Mouse (Mus musculus): ENCODE data around the gene Fat3.
A peak's percentile ranks its signal among the peaks of the same experiment; 100 is the strongest.

Gene Fat3

DNA sequence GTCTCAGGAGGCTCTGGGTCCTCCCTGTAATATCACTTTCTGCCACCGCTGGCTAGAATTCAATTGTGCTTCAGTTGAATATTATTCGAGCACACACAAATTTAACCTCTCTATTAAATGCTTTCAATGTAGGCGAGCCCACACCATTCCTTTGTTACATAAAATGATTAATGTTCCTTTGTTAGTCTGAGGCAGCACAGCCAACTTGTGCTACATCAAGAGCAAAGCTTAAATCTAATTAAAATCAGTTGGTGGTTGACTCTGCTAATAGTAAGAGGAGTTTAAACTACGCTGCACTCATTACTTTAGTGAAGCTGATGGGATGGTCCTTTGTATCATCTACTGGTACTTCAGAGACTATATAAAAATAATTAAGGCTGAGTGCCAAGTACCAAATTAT is 506.9 kb downstream of the Fat3 start:
- no peak for DNase-seq

DNA sequence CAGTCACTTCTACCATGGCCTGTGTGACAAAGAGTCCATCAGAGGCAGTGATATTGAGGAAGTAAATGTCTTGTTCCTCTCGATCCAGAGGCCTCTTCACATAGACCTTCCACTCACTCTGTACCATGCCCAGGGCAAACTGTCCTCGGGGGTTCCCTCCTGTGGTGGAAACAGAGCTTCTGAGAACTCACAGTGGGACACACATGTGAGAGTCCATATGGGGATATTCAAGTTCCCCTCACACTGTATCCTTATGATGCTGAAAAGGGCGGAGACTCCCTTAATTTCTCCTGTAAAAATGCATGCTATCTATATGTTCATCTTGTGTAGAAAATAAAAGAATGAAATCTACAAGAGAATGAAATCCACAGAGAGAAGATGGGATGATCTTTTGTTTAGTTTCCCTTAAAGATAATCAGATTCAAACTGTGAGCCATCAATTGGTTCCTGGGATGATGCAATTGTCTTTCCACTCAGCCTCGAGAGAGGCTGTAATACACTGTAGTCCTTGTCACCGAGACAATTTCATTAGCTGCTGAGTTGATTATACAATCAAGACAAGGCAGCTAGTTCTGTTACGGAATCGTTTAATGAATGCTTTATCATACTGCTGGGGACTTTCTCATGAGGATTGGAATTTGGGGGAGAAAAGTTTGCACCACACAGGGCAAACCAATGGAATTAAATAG is 508.8 kb downstream of the Fat3 start:
- no peak for DNase-seq

DNA sequence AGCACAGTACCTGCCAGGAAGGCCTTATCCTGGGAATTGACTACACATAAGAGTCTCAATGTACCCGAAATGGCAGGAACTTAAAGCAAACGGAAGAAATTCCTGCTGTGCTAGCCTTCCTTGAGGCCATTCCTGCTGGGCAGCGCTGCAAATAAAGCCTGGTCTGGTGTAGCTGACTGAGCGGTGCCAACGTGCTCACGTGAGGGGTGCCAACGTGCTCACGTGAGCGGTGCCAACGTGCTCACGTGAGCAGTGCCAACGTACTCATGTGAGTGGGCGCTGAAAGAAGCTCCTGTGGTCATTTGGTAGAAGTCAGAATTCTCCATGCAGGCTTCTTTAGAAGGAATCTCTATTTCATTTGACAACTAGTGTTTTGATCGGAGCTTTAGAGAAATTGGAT is 522.8 kb downstream of the Fat3 start:
- no peak for DNase-seq

DNA sequence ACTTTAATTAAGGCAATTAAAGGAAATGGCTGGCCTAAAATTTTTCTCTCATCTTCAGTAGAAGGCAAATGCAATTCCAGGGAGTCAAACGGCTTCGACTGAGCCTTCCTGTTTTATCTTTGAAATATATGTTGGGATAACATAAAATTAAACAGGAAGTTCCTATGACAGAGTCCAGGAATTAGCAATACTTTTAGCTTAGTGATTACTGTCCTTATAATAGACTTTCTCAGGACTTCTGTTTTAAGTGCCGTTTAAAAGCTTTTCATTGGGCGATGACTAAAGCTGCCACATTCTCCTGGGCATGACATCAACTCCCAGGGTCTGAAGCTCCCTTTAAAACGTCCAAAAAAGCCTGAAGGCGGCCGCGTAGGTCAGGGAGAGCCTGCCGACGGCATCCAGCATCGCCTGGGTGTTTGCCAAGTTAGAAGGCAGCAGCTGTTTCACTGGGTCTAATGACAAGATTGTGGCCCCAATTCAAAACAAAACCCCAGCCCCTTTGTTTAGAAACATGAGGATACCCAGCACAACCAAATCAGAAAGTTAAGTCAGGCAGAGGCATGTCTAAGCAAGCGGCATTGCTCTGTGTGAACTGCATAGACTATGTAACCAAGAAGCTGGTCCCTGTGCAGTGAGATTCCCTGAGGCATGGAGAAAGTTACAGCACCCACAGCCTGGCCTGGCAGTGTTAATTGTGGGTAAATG is 524.0 kb downstream of the Fat3 start:
- DNase-seq = no peak

DNA sequence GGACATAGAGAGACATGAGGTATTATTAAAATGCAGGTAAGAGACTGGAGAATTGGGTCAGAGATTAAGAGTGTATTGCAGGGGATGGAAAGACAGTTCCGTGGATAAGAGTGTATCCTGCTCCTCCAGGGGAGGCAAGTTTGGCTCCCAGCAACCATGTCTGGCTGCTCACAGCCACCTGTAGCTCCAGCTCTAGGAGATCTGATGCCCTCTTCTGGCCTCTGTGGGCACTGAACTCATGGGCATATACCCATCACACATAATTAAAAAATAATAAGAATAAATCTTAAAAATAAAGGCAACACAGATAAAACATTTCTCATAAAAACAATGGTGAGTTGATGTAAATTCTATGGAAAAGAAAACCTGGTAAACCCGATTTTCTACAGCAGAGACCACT is 525.1 kb downstream of the Fat3 start:
- no peak for DNase-seq

DNA sequence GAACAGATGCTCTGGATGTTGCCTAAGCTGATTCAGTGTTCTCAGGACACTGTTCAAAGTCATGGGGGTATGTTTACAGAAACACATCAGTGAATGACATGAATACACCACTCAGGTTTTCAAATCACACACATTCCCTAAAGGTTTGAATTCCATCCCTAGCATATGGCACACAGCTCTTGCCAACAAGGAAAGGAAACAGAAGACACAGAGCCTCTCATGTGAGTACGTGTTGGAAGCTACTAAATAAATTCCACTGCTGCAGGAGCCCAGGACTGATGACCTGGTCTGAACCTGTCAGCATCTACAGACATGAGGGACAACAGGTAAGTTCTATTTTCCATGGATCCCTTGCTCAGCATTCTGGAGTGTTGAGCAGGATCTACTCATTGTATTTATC is 528.9 kb downstream of the Fat3 start:
- no peak for DNase-seq

DNA sequence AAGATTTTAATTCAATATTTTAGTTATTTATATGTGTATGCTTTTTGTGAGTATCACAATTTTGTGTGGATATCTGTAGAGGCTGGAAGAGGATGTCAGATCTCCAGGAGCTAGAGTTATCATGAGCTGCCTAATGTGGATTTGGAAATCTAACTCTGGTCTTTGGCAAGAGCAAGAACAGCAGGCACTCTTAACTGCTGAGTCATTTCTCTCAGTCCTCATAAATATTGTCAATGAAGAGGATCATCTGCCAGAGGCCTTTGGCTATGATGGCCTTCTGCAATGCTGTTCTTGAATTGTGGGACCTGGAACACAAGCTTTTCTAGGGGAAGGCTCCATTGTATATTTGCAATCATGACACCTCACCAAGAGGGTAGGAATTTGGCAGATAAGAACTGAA is 529.7 kb downstream of the Fat3 start:
- no peak for DNase-seq

DNA sequence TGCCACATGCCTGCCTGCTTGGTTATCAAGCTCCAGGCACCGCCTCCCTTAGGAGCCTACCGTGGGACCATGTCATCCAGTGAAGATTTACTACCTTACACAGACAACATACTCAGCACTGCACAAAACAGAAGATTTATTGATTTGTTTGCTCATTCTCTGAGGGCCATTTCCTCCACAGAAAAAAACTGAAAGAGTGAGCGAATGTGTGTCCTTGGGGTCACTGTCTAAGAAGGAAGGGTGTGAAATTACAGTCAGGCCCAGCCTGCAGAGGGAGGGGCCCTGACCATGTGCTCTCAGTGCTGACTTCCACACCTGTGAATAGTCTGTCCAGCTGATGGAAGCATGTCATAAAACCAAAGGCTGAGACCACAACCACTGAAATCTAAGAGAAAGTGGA is 536.9 kb downstream of the Fat3 start:
- no peak for DNase-seq

DNA sequence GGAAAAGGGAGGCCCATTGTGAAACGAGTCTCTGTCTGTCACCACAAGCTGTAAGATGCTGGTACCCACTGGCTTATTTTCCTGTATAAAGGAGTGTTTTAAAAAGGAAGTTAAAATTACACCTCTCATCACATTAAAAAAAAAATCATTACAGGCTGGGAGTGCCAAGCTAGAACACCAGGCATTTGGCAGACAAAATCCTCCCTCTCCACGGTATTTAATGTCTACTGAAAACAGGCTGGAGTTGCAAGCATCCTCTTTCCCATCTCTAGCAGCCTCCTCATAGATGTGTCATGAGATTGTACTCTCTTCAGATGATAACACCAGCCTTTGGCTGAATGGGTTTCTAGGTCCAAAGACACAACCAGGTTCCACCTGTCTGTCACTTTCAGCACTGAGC is 538.2 kb downstream of the Fat3 start:
- no peak for DNase-seq

DNA sequence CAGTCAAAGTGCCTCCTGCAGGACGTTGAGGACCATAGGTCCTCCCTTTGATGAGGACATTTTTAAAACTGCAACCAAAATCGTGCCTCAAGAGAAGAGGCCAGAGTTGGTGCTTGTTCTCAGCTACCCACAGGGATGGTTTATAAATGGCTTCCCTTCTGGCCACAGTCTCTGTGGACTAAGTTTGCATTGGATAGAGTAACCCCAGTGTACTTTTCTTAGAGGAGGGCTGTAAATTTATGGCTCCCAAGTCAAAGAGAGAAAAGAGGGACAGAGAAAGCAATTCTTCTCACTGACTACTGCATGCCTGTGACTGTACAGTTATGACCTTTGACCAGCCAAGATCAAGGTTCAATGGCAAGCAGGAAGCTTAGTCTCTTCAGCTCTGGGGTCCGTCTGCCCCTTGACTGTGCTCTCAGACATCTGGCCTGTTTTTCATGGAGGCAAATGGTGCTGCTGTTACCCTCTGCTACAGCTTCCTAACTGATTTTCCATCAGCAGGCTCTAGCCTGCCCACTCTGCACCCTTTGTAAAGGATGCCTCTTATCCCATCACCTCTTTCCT is 542.8 kb downstream of the Fat3 start:
- no peak for DNase-seq

DNA sequence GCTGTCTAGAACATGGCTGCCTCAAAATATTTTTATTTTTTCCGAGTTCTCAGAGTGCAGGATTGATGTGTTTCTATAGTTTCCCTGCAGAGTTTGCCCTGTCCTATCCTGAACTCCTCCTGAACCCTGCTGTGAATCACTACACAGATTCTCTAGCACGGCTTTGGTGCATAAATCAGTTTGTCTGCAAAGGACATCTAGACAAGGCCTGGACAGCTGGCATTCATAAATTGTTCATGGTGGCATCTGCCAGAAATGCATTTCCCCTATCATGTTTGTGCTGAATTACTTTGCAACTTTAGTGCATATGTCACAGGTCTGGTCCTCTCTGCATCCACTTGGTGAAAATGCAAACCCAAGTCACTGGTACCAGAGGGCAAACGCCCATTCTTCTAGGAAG is 543.3 kb downstream of the Fat3 start:
- no peak for DNase-seq

DNA sequence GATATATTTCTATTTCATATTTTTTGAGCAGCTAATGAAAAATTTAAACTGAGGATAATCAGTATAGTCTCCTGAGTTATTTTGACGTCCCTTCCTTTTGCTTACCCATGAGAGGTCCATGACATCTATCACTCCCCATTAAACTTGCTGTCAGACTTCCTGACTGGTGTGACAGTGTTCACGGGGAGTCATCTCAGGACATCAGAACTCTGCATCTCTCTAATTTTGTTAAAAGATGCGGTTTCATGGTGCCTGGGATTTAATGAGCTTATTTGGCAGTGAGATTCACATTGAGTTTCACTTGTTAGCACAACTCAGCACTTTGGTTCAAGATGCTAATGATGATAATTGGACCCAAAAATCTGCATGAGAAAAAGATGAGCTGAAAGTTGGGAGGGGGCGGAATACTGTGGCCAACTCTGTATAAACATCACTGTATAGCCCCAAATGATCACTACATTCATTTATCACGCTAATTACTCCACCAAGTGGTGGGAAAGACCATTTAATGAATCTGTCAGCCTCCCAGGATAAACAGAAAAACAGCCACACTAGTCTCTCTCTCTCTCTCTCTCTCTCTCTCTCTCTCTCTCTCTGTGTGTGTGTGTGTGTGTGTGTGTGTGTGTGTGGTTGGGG is 545.8 kb downstream of the Fat3 start:
- DNase-seq = no peak

DNA sequence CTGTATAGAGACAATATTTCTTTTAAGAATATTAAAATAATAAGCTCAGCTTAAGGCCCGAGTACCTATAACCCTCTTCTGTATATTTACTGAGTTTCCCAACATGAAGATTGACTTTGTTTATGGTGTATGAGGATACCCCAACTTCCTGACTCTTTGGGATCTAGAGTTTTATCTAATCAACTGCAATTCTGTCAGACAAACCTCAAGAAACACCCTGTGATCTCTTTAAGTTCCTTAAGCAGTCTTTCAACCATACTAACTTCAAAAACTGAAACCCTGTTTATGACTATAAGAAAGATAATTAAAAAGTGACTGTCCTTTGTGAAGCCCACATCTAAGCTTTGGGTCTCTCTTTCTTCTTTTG is 546.8 kb downstream of the Fat3 start:
- DNase-seq = no peak

DNA sequence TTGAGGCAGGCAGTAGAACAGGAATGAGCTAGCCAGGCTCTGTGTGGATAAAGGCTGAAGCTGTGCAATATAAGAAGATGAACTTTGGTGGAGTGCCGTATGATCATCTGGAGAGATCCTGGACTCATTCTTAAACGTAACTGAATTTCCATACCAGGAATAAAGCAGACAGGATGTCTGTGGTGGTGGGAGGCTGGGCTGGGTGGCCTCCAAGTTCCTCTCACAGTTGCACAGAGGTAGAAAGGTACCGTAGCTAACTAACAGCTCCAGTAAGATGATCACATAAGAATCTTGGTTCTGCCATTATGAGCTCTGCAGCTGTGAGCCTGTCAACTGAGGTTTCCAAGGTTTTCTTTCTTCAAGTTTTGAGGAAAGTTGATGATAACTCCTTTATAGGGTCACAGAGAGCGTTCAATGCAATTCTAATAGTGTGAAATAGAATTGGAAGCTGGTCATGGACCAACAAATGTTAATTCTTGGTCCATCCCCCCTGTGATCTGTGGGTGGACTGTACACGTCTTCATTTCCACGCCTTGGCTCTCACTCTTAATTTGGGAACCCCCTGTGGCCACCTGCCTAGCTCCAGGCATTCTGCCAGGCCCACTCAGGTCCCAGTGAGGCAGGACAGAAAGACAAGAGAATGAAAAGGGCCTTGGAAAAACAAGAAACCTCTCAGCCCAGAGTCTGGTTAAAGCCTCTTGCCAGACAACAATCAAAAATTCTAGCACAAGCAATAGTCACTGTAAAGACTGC is 547.3 kb downstream of the Fat3 start:
- DNase-seq = no peak

DNA sequence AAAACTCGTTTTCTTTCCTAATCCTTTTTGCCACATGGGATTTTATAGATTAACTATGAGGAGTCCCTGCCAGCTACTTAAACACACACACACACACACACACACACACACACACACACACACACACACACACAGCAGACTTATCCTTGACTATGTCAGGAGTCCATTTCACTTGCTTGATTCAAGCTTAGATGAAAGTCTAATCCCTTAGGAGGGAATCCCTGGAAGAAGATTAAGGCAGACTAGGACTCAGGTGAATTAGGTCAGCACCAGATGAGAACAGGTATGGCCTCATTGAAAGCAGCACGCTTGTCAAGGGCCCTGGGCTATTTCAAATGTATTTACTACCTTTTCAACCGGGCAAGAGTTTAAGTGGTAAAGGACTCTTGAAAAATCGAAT is 553.0 kb downstream of the Fat3 start:
- DNase-seq = no peak

DNA sequence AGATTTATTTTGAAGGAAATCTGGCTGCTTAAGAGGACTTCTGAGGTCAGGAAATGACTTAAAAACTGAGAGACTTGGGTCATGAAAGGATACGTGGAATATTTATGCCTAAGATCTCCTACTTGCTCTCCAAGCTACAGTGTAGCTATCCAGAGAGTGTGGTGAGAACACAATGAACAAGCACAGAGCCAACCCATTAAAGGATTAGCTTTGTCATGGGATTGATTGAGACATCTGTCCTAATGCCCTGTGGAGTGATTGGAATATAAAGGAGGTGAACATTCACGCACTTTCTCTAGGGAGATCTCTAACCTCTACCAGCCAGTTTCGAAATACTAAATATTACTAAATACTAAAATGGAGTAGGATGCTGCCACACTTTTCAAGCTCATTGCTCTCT is 556.9 kb downstream of the Fat3 start:
- no peak for DNase-seq

DNA sequence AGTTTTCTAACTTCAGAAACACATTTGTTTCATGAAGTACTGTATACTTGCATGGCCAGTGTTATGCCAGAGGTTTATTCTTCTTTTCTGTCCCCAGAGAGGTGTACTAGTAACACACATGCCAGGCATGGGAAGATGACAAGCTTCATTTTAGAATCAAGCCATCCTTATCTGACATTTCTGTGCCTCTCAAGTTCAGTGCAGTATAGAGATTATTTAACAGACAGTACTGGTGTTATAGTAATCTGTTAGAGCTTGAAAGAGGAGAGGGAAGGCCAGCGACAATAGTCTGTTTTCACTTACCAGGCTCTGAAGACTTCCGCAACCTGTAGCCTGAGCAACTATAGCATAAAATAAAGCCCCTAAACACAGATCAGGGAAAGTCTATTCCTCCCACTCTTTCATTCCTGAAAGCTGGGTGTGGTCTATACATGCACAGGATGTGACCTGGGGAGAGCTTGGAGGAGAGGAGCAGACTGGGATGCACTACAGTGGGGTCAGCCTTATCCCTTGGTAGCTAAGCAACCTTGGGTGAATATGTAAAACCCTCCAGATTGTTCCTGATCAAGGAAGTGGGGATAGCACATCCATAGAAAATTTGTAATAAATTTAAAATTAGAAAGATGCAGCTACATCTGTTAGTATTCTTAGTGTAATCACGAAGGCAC is 557.5 kb downstream of the Fat3 start:
- DNase-seq = no peak

DNA sequence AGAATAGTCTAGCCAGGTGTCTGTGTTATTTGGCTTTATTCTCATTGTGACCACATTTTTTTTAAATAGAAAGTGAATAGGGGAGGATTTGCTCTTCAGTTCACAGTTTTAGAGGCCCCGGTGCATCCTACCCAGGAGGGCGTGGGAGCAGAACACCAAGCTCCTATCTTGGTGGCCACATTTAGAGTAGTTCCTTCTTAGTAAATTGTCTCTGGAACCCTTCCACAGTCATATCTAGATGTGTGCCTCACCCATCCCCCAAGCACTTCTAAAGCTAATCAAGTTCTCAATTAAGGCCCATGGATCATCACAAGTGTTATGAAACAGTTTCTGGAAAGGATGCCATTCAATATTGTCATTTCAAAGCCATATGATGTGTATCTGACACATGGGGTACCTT is 559.3 kb downstream of the Fat3 start:
- DNase-seq = no peak

DNA sequence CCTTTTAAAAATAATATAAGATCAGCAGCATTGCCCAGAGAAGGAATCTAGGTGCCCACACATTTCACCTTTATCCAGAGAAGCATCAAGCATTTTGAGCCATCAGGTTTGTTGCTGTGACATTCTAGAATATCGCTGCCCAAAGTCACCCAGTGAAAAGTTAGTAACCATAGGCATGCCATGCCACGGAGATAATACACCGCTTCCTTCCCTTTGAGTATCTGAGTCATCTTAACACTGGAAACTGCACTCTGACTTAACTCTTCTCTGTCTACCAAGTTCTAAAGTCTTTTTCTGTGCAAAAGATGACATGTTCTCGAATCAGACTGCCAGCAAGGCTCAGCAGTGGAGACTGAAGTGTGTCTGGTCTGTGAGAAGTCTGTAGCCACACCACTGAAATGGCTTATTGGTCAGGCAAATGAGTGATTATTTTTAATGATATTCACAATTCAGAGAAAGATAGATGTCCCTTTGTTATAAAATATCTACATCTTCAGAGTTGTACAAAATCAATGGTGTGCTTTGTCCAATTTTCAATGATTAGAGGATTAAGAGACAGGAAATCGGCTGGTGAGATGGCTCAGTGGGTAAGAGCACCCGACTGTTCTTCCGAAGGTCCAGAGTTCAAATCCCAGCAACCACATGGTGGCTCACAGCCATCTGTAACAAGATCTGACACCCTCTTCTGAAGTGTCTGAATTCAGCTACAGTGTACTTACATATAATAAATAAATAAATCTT is 560.0 kb downstream of the Fat3 start:
- no peak for DNase-seq

DNA sequence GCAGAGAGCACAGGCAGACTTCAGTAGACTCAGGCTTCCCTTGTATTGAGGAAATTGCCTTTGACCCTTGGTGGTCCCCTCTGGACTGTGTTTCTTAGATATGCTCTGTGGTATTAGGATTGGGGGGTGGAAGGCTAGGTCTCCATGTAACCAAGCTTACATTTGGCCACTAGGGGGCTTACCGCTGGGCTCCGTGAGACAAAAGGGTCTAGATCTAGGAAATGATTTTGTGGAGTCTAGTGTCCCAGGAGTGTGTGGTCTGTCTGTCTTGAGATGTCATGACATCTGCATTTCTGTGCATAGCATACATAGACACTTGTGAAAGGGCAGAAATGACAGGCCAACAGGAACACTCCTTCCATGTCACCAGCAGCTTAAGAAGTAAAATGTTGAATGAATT is 561.5 kb downstream of the Fat3 start:
- DNase-seq = peak; percentile 44

DNA sequence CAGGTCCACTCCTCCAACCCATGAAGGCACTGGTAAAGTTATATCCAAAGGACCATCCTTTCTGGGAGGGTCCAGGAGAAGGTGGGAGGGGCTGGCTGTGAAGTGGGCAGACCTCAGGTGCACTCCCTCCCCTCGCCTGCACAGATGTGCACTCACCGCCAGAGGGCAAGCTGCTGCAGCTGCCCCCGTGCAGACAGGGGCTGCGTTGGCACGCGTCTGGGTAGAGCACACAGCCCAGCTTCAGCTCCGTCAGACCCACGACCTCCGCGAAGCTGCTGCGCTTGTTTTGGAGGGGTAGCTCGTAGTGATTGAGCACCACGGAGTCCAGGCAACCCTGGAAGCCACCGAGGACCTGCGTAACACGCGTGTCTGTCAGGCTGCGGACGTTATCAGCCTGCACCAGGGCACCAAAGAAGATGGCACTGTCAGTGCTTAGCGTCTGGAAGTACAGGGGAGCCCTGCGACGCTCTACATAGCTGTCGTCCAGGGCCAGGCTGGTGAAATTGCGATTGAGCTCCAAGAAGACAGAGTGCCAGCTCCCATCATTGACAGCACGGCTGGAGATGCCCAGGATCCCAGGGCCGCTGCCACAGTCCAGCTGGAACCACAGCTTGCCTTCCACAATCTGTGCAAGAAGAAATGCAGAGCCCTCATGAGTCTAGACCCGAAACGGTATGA is 563.1 kb downstream of the Fat3 start:
- peak; percentile 30 for DNase-seq

Measured in thymus, postnatal 4 days (tissue).